Mouse (Mus musculus): ENCODE measurements around the gene Enah.

Enah gene

DNA sequence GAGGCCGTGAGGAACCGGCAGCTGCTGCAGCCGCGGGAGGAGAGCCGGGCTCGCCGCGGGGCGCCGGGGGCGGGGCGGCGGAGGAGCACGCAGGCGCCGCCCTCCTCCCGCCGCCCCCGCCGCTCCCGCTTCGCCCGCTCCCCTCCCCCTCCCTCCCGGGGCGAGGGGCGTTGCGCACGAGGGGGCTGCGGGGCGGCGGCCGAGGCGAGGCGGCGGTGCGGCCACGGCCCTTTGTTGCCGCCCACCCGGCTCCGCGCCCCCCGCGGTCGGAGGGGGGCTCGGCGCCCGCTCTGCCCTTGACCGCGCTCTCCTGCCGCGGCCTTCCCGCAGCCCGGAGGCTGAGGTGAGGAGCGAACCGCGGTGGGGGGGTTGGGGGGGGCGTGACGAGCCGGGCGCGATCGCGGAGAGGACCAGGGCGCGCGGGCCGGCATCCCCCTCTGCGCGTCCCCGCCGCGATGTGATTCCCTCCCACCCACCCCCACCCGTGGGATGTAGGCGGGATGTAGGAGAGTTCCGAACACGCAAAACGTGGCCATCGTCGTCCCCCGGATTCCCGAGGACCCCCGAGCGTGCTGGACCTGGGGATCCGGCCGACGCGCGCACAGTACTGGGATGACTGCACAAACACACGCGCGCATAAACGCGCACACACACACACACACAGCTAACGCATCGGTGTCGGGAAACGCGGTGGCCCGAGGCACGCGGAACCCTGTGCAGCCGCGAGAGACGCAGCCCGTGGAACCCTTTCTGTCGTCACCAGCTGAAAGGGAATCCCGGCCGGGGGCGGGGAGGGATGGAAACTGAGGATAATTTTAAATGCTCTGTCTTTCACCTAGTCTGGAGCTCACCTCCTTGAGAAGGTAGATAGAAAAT is at the start of gene Enah:
Gene Enah, minus strand, starts transcription at position 65 of the 876 bp plus-strand sequence.
- DNase-seq (ENCODE audit: low read depth in 2 of 2, low spot score in 2 of 2), result no peak

GRCm38 (mm10) chr1:182068136-182068535 is 48.3 kb upstream of the Enah start:
- no peak for DNase-seq (ENCODE audit: low read depth in 2 of 2, low spot score in 2 of 2)

GRCm38 (mm10) chr1:182066527-182067465 is 47.0 kb upstream of the Enah start:
- DNase-seq (ENCODE audit: low read depth in 2 of 2, low spot score in 2 of 2), result no peak

- DNase-seq (ENCODE audit: low read depth in 2 of 2, low spot score in 2 of 2), result no peak
These were observed 43.9 kb upstream of the Enah start for GRCm38 (mm10) chr1:182063716-182064115.

- no peak for DNase-seq (ENCODE audit: low read depth in 2 of 2, low spot score in 2 of 2)
These were observed 43.0 kb upstream of the Enah start for GRCm38 (mm10) chr1:182062801-182063200.

GRCm38 (mm10) chr1:182061203-182061602 is 41.4 kb upstream of the Enah start:
- no peak for DNase-seq (ENCODE audit: low read depth in 2 of 2, low spot score in 2 of 2)

DNA sequence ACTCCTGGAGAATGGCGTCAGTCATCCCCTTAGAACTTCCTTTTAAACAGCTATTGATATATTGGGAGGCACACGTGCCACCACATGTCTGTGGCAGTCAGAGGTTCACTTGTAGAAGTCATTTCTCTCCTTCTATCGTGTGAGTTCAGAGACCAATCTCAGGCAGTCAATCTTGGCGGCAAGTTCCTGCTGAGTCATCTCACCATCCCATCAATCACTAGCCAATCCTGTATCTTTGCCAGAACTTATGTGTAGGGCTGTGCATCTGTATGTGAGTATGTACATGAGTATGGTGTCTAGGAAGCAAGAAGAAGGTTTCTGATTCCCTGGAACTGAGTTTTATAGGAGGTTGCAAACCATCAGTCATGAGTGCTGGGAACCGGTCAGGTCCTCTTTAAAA is 40.0 kb upstream of the Enah start:
- no peak for DNase-seq (ENCODE audit: low read depth in 2 of 2, low spot score in 2 of 2)

GRCm38 (mm10) chr1:182057998-182058397 is 38.2 kb upstream of the Enah start:
- DNase-seq (ENCODE audit: low read depth in 2 of 2, low spot score in 2 of 2), result no peak

DNA sequence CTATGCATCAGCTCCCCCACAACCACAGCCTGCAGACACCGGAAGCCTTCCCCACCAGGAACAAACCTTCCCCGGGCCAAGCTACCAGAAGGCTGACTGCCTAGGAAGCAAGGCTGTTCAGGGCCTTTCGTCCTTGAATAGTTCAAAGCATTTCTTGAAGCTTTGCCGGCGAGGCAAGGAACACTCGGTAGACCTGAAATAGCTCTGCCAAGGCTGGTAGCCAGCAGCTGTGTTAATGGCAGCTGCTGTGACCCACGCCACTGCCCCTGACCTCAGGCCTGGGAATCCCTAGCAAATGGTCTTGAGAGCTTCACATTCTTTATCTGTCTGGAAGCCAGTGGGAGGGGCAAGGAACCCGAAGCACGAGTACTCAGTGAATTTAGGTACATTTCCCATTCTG is 35.3 kb upstream of the Enah start:
- DNase-seq (ENCODE audit: low read depth in 2 of 2, low spot score in 2 of 2), result no peak

DNA sequence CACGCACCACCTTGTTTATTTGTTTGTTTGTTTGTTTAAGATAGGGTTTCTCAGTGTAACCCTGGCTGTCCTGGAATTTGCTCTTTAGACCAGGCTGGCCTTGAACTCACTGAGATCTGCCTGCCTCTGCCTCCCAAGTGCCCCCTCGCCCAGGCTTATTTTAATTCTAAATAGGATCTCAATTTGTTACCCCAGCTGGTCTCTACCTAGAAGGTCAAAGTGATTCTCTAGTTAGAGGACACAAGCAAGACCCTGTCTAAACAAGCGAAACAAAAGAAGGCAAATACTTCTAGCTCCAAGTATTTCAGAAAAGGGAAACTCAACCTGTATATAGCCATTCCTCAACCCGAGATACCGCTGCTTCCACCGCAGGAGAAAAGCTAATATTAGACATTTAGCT is 34.9 kb upstream of the Enah start:
- DNase-seq (ENCODE audit: low read depth in 2 of 2, low spot score in 2 of 2), result no peak

DNA sequence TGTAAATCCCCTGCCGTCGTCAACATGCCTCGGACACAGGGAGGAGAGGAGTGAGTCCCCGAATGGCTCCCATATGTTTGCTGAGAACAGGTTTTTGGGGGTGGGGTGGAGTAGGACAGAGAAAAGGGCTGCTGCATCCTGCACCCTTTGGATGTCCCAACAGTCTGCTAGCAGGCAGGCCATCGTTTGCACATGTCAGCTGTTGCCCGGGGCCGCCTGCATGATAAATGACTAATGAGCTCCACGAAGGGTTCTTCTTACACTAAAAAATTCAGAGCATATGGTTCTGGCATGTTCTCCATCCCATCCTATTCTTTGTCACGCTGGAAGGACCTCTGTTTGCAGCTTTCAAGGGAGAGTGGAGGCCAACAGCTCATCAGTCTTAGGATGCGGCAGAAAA is 33.2 kb upstream of the Enah start:
- DNase-seq (ENCODE audit: low read depth in 2 of 2, low spot score in 2 of 2), result no peak

- DNase-seq (ENCODE audit: low read depth in 2 of 2, low spot score in 2 of 2), result no peak
These were observed 32.6 kb upstream of the Enah start for GRCm38 (mm10) chr1:182052385-182052784.

DNA sequence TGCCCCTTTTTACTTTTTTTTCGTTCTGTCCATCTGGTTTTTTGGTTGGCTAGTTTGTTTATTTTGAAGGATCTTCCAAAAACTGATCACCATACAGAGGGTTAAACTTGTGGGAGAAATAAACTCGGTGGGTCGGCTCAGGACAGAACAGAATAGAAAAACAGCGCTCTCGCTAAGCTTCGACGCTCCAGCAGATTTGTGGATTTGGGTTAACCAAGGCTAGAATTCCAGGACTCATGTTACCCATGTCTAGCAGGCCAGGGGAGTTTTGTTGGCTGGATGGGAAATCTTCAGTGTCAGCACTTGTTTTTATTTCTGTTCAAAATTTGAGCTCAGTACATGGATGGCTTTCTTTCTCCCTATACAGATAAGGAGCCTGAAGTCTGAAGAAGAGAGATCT is 30.0 kb upstream of the Enah start:
- DNase-seq (ENCODE audit: low read depth in 2 of 2, low spot score in 2 of 2), result no peak

GRCm38 (mm10) chr1:182048101-182048500 is 28.3 kb upstream of the Enah start:
- DNase-seq (ENCODE audit: low read depth in 2 of 2, low spot score in 2 of 2), result no peak

GRCm38 (mm10) chr1:182047016-182047690 is 27.4 kb upstream of the Enah start:
- no peak for DNase-seq (ENCODE audit: low read depth in 2 of 2, low spot score in 2 of 2)

GRCm38 (mm10) chr1:182045208-182045607 is 25.4 kb upstream of the Enah start:
- DNase-seq (ENCODE audit: low read depth in 2 of 2, low spot score in 2 of 2), result no peak

GRCm38 (mm10) chr1:182040538-182040937 is 20.7 kb upstream of the Enah start:
- DNase-seq (ENCODE audit: low read depth in 2 of 2, low spot score in 2 of 2), result no peak

GRCm38 (mm10) chr1:182031757-182032156 is 12.0 kb upstream of the Enah start:
- no peak for DNase-seq (ENCODE audit: low read depth in 2 of 2, low spot score in 2 of 2)

DNA sequence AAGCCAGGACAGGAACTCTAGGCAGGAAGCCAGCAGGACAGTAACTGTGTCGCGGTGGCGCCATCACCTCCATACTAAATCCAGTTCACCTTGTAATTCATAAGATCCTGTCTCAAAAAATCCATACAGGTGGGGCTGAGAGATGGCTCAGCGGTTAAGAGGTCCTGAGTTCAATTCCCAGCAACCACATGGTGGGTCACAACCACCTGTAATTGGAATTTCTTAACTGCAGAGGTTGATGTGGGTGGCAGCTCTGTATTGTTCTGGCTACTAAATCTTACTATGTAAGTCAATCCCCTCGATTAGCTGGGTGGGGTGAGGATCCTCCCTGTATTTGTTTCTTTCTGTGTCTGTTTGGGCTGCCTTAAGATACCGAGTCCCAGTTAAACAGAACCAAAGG is 11.3 kb upstream of the Enah start:
- no peak for DNase-seq (ENCODE audit: low read depth in 2 of 2, low spot score in 2 of 2)

GRCm38 (mm10) chr1:182029989-182030649 is 10.3 kb upstream of the Enah start:
- no peak for DNase-seq (ENCODE audit: low read depth in 2 of 2, low spot score in 2 of 2)

All from CD8-positive naive resting alpha-beta T cell, adult 2 months (primary cell).